ENCODE assay signal across 14 mouse cellular contexts in genomic region chr10:60381142-60381925, GRCm38 (mm10). TPM values are rescaled to one million over a fixed set of nuclear protein-coding genes. Genes with fewer than 3 reads are reported as not detected.
DNase-seq lines count a peak whose midpoint lies in the region; ATAC-seq lines count a peak whose summit lies in the region.
"Had no signal": no experiment of that assay in that cellular context is flagged by ENCODE, and none has a peak within 500 bp of the region (broad histone marks: within the 10 kb centered on the region; RNA-seq: fewer than 3 reads in every experiment).

No protein-coding gene starts in this region.

- no peak overlapping the region for H3K9ac ChIP-seq in midbrain, embryonic 11.5 days (ENCODE audit: low read length)
- no peak overlapping the region for H3K9ac ChIP-seq in midbrain, embryonic 16.5 days (ENCODE audit: low read depth, low read length)
- H3K9ac ChIP-seq in intestine, embryonic 15.5 days, result no peak overlapping the region
- no peak overlapping the region for H3K9ac ChIP-seq in hindbrain, embryonic 16.5 days (ENCODE audit: low read depth, low read length)

- H3K9me3 ChIP-seq in midbrain, embryonic 11.5 days (ENCODE audit: control insufficient read depth, low read length), result no peaks in the 10 kb centered on the region
- H3K9me3 ChIP-seq in midbrain, embryonic 16.5 days (replicated peaks; ENCODE audit: control insufficient read depth, low read length, poor library complexity, severe bottlenecking), result no peaks in the 10 kb centered on the region
- no peaks in the 10 kb centered on the region for H3K9me3 ChIP-seq in intestine, embryonic 15.5 days
- H3K9me3 ChIP-seq in hindbrain, embryonic 16.5 days (ENCODE audit: control insufficient read depth, low read length), result no peaks in the 10 kb centered on the region

- H3K27me3 ChIP-seq in midbrain, embryonic 11.5 days (ENCODE audit: control insufficient read depth, insufficient read depth, low read length), result no peaks in the 10 kb centered on the region
- H3K27me3 ChIP-seq in midbrain, embryonic 16.5 days (ENCODE audit: control insufficient read depth, insufficient read depth, low read depth, low read length), result no peaks in the 10 kb centered on the region
- H3K27me3 ChIP-seq in intestine, embryonic 15.5 days (replicated peaks), result no peaks in the 10 kb centered on the region
- H3K27me3 ChIP-seq in hindbrain, embryonic 16.5 days (replicated peaks; ENCODE audit: control insufficient read depth, insufficient read depth, low read length), result no peaks in the 10 kb centered on the region

- ATAC-seq in midbrain, embryonic 11.5 days (ENCODE audit: low FRiP score), result no peak
- ATAC-seq in midbrain, embryonic 16.5 days, result no peak
- ATAC-seq in common myeloid progenitor, adult 5-6 weeks (replicated peaks; ENCODE audit: low read depth, poor library complexity, severe bottlenecking), result peak; percentile 33
- ATAC-seq in intestine, embryonic 15.5 days, result no peak
- ATAC-seq in hindbrain, embryonic 16.5 days, result no peak
- ATAC-seq: intestine, embryonic 16.5 days had no signal

- H3K4me1 ChIP-seq in midbrain, embryonic 11.5 days (ENCODE audit: control insufficient read depth, insufficient read depth, low read length), result no peaks in the 10 kb centered on the region
- H3K4me1 ChIP-seq in midbrain, embryonic 16.5 days (ENCODE audit: control insufficient read depth, insufficient read depth, low read length), result no peaks in the 10 kb centered on the region
- peaks cover 7% of the 10 kb centered on the region; the same call in 1 of the 2 replicates for H3K4me1 ChIP-seq in intestine, embryonic 15.5 days (replicated peaks)
- no peaks in the 10 kb centered on the region for H3K4me1 ChIP-seq in hindbrain, embryonic 16.5 days (ENCODE audit: control insufficient read depth, insufficient read depth, low read depth, low read length)

- H3K27ac ChIP-seq in midbrain, embryonic 11.5 days (ENCODE audit: low read depth, low read length), result no peak overlapping the region
- no peak overlapping the region for H3K27ac ChIP-seq in midbrain, embryonic 16.5 days (ENCODE audit: low read length)
- no peak overlapping the region for H3K27ac ChIP-seq in intestine, embryonic 15.5 days
- no peak overlapping the region for H3K27ac ChIP-seq in hindbrain, embryonic 16.5 days (ENCODE audit: low read depth, low read length)
- H3K27ac ChIP-seq: macrophage had no signal

- H3K36me3 ChIP-seq in midbrain, embryonic 11.5 days (ENCODE audit: control insufficient read depth, insufficient read depth, low read length), result no peaks in the 10 kb centered on the region
- no peaks in the 10 kb centered on the region for H3K36me3 ChIP-seq in midbrain, embryonic 16.5 days (ENCODE audit: control insufficient read depth, insufficient read depth, low read length)
- H3K36me3 ChIP-seq in intestine, embryonic 15.5 days, result no peaks in the 10 kb centered on the region
- H3K36me3 ChIP-seq in hindbrain, embryonic 16.5 days (ENCODE audit: control insufficient read depth, insufficient read depth, low read length), result no peaks in the 10 kb centered on the region
- H3K36me3 ChIP-seq: G1E had no signal

- no peak overlapping the region for H3K4me3 ChIP-seq in midbrain, embryonic 11.5 days (ENCODE audit: low read depth, low read length)
- H3K4me3 ChIP-seq in midbrain, embryonic 16.5 days (ENCODE audit: low read depth, low read length), result no peak overlapping the region
- no peak overlapping the region for H3K4me3 ChIP-seq in intestine, embryonic 15.5 days (replicated peaks)
- no peak overlapping the region for H3K4me3 ChIP-seq in hindbrain, embryonic 16.5 days (ENCODE audit: low read length)
- H3K4me3 ChIP-seq: erythroblast, embryonic 14.5 days had no signal

- peak; percentile 78 for DNase-seq in midbrain, embryonic 11.5 days (ENCODE audit: low spot score, missing footprints)
- DNase-seq in naive thymus-derived CD4-positive, alpha-beta T cell, adult 2 months (ENCODE audit: low read depth), result peak; percentile 85
- peak; percentile 77 to 86 for DNase-seq in thymus, postnatal 36 days
- DNase-seq: cerebellum, postnatal 14 days; heart, postnatal 14 days; liver had no signal

- H3K4me2 ChIP-seq in midbrain, embryonic 11.5 days, result no peak overlapping the region
- no peak overlapping the region for H3K4me2 ChIP-seq in midbrain, embryonic 16.5 days (ENCODE audit: low read length)
- H3K4me2 ChIP-seq in intestine, embryonic 15.5 days (replicated peaks), result no peak overlapping the region
- H3K4me2 ChIP-seq in hindbrain, embryonic 16.5 days (ENCODE audit: low read length), result no peak overlapping the region

- WGBS in midbrain, embryonic 11.5 days, result 80% methylated on average over 10 of the region's 10 CpGs
- 77% methylated on average over 10 of the region's 10 CpGs for WGBS in midbrain, embryonic 16.5 days
- 69% methylated on average over 10 of the region's 10 CpGs for WGBS in intestine, embryonic 15.5 days
- 75% methylated on average over 10 of the region's 10 CpGs for WGBS in hindbrain, embryonic 16.5 days

RNA-seq across cellular contexts. Expression of gene Gm17455, which starts 18.2 kb away (rescaled TPM):
- 3.0 and 3.7 TPM in 2 replicates for polyA plus RNA-seq in midbrain, embryonic 11.5 days (2014; fragmentation: Nextera tagmentation; extraction: Ambion mirVana)
- 9.4 and 13.9 TPM in 2 replicates for polyA plus RNA-seq in midbrain, embryonic 16.5 days (2015; fragmentation: Nextera tagmentation; extraction: Ambion mirVana)
- total RNA-seq in common myeloid progenitor, adult 5-6 weeks (2017), result not detected in 2 replicates
- 0.28 TPM in 1 of 2 replicates, not detected in the other for polyA plus RNA-seq in intestine, embryonic 15.5 days (2015; fragmentation: Nextera tagmentation; extraction: Ambion mirVana)
- polyA plus RNA-seq in hindbrain, embryonic 16.5 days (2015; fragmentation: Nextera tagmentation; extraction: Ambion mirVana), result 13.3 and 14.0 TPM in 2 replicates
- total RNA-seq: G1E; heart, postnatal 14 days had no signal
- polyA plus RNA-seq: erythroblast, embryonic 14.5 days; G1E; macrophage had no signal

RNA-seq across cellular contexts. Expression of gene Vsir, which starts 34.7 kb away (rescaled TPM):
- polyA plus RNA-seq in midbrain, embryonic 11.5 days (2014; fragmentation: Nextera tagmentation; extraction: Ambion mirVana), result 1.7 and 2.3 TPM in 2 replicates
- 1.5 and 1.8 TPM in 2 replicates for polyA plus RNA-seq in midbrain, embryonic 16.5 days (2015; fragmentation: Nextera tagmentation; extraction: Ambion mirVana)
- 15.4 and 18.5 TPM in 2 replicates for total RNA-seq in common myeloid progenitor, adult 5-6 weeks (2017)
- 7.2 and 9.0 TPM in 2 replicates for polyA plus RNA-seq in intestine, embryonic 15.5 days (2015; fragmentation: Nextera tagmentation; extraction: Ambion mirVana)
- polyA plus RNA-seq in hindbrain, embryonic 16.5 days (2015; fragmentation: Nextera tagmentation; extraction: Ambion mirVana), result 2.4 TPM in 2 replicates
